Mouse (Mus musculus): ENCODE results near the gene Ntrk2. TPM values are rescaled to one million over a fixed set of nuclear protein-coding genes. Genes with fewer than 3 reads are reported as not detected.
"Not testable (repeated sequence)": the region's sequence is repeated elsewhere in the genome, so short reads cannot be mapped to it uniquely, and the experiment has no call there.

Gene Ntrk2
- total RNA-seq, 2 experiments from 2014 or later = 19.7 to 25.1 TPM

DNA sequence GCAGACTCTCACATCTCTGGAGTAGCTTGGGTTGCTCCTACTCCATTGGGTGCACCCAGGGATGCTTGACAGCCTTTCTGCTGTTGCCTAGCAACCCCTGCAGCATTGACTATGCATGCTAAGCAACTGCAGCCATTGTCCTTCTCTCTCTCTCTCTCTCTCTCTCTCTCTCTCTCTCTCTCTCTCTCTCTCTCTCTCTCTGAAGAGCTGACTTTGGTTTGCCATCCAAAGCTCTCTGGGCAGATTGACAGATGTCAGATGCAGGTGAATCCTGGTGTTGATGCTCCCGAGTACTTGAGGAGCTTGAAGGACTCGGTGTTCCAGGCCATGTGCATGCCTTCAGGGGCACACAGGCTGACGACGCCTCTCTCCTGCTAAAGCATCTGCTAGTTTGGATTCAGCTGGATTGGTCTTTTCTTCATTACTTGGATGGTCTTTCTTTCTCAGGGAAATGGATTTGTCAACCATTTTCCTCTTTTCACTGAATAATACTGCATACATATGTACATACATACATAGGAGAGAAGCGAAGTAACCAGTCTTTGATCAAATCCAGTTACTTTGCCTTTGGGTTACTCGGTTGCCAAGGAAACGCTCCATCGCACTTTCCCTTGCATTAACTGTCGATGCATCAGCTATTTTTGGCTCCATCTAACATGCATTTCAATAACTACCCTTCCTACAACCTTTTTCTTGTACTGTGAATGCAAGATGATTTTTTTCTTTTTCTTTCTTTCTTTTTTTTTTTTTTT lies 234.8 kb downstream of the Ntrk2 start:
- DNase-seq = no peak

DNA sequence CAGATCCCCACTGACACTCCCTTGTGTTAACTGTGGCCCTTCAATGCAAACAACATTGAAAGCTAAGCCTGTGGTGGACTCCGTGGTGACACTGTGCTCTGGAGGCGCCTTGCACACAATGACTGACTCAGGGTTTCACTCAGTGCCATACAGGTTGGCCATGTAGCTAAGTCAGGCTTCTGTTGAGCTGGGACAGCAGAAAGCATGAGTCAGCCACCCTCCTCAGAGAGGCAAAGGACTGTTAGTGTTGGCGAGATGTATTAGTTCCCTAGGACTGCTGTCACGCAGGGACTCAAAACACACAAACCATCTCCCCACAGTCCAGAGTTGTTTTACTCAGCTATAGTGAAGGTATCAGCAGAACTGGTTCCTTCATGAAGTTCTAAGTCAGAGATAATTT lies 245.8 kb downstream of the Ntrk2 start:
- no peak for DNase-seq

DNA sequence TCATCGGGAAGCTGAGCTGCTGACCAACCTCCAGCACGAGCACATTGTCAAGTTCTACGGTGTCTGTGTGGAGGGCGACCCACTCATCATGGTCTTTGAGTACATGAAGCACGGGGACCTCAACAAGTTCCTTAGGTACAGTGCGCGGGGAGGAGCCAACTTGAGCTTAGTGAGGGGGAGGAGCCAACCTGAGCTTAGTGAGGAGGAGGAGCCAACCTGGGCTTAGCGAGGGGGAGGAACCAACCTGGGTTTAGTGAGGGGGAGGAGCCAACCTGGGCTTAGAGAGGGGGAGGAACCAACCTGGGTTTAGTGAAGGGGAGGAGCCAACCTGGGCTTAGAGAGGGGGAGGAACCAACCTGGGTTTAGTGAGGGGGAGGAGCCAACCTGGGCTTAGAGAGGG lies 248.0 kb downstream of the Ntrk2 start:
- DNase-seq = not testable (repeated sequence)

DNA sequence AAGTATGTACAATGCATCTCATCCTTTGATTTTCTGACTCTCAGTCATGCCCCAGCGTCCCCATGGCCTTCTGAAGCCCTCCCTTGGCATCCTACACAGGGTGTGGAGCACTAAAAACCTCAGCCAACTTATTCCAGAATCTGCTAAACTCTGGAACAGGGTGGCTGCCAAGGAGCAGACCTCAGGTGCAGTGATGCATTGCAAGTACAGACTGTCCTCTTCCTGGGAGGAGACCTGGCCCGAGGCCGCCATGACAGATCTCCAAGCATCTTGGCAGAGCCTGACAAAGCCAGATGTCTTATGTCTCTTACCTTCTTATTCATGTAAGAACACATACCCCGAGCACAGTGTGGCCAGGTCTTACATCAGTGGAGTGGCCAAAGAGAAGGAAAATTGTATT lies 250.5 kb downstream of the Ntrk2 start:
- no peak for DNase-seq

DNA sequence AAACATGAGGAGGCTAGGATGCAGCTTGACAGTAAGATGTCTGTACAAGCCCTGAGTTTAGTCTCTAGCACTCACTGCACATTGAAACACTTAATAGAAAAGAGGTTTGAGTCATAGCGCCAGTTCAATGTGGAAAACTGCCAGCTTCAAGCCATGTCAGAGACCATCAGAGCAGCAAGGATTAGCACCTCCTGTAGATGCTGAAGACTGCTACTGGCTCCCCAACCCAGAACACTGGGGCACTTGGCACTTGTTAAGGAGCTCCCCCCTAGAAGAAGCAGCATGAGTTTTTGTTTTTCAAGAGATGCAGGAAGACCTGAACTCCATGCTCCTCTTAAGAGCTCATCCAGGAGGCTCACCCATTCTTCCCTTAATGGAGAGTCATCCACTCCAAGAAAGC lies 251.5 kb downstream of the Ntrk2 start:
- no peak for DNase-seq

DNA sequence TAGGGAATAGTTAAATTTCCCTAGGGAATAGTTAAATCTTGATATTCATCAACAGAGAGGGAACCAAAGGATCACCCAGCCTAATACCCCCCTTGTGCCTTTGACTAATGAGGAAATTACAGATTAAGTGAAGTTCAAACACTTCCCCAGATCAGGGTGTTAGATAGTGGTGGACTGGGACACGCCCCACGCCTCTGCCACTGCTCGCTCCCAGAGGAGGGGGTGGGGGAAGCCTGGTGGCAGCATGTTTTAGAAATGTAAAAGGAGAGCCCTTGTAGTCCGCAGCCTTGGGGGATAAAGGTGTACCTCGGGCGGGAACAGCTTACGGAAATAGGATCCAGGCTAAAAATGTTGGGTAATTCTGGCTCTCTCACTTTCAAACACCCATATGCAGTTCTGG lies 252.7 kb downstream of the Ntrk2 start:
- no peak for DNase-seq

DNA sequence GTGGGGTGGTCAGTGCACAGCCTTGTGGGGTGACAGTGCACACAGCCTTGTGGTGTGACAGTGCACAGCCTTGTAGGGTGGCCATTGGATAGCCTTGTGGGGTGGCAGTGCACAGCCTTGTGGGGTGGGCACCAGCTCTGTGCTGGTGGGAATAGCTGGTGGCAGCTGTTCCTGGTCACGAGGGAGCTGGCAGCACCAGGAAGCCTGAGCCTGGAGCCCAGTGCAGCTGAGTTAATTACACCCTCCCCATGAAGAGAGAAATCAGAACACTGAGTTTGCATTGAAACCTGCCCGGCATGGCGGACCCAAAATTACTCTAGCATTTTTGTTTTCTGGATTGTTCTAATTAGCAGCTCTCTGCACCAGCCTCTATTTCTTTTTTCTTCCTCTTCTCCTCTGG lies 259.3 kb downstream of the Ntrk2 start:
- DNase-seq = no peak

DNA sequence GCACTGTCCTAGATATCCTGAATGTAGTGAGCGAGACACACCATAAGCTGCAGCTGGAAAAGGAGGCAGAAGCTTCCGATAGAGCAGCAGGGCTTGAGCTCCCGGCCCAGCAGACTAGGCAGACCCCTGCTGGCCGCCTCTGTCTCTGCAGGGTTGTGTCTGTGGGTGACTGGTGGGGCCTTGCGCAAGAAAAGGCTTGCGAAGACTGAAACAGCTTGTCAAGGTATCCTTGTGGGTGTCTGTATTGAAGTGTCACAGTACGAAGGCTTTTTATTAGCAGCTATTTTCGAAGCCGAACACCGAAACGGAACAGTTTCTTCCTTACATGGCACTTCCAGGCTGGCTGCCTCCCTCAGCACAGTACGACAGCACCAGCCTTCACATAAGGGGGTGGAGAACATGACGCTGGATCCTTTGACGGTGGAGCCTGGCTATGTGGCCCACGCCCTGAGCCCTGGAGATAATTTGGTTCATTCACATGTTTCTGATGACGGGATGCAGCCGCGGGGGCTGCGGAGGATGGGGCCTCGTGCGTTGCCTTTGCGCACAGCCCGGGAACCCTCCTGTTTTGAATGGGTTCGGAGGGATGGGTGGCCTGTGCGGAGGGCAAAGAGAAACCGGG lies 267.4 kb downstream of the Ntrk2 start:
- peak; percentile 86 to 87 for DNase-seq

DNA sequence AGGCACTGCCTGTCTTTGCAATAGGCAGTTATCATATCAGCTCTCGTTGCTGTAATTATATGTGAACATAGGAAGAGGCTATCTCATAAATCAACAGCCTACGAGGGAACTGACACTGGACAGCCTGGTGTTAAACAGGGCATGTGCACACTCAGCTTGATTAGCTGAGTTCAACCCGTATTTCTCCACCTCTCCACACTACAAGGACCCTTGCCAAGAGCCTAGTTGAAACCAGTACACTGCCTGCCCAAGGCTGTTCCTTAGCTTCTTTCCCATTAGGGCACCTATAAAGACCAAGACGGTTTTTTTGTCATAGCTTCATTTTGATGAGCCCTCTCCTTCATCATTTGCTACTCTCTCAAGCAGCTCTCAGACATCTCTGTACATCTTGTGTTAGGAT lies 270.1 kb downstream of the Ntrk2 start:
- DNase-seq = no peak

DNA sequence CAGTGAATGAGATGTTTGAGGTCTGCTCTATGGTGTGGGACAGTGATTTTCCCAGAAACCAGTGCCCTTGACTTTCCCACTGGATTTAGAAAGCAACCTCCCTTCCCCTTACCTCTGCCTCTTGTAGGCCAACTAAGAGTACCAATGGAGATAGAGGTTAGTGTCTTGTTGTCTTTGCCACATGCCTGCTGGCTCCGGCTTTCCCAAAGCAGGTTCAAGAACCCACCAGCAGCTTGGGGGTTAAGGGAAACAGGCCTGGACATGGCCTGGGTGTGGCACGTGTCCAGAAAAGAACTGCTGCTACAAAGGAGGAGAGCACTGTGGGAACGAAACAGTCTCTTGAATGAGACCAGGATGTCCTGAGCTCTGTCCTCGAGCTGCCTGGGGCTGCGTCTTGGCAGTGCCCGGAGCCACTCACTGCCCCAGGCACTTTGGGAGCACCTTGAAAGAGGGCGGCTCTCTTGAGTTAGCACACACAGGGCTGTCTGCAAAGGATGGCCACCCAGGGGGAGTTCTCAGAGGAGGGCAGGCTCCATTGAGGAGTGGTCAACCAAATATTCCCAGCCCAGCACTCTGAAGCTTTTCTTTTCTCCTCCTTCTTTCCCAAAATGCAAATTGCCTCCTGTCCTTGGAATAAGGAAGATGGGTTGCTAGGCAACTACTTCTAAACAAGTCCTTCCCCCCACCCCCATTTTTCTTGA lies 273.5 kb downstream of the Ntrk2 start:
- no peak for DNase-seq

DNA sequence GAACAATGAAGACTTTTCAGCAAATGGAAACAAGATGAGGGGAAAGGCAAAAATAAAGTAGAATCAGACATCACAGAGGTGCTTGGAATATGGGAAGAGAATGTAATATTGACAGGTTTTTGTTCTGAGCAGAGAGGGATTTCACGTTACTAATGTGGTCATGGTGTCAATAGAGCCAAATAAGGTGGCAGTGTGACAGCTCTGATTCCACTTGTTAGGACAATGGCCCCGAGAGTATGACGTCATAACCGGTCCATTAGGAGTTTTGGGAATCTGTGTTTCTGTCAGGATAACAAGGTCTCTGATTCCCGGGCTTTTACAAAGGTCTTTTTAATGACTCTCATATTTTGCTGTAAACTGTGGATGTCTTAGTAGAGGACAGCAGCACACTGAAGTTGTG lies 274.1 kb downstream of the Ntrk2 start:
- no peak for DNase-seq

DNA sequence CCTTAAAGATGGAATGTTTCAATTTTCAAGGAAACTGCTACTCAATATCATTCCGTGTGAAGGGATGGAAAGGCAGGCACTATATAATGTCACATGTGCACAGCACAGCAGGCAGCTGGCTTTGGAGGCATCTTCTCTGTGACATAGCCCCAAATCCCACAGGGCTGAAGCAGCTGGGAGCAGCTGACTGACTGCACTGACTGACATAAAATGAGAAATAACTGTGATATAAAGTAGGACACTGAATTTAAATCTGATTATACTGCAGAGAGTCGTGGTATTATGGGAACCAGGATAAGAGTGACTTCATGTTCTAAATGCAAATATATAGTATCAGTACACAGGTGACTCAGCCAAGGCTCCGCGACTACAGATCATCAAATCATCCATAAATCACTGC lies 282.6 kb downstream of the Ntrk2 start:
- no peak for DNase-seq

DNA sequence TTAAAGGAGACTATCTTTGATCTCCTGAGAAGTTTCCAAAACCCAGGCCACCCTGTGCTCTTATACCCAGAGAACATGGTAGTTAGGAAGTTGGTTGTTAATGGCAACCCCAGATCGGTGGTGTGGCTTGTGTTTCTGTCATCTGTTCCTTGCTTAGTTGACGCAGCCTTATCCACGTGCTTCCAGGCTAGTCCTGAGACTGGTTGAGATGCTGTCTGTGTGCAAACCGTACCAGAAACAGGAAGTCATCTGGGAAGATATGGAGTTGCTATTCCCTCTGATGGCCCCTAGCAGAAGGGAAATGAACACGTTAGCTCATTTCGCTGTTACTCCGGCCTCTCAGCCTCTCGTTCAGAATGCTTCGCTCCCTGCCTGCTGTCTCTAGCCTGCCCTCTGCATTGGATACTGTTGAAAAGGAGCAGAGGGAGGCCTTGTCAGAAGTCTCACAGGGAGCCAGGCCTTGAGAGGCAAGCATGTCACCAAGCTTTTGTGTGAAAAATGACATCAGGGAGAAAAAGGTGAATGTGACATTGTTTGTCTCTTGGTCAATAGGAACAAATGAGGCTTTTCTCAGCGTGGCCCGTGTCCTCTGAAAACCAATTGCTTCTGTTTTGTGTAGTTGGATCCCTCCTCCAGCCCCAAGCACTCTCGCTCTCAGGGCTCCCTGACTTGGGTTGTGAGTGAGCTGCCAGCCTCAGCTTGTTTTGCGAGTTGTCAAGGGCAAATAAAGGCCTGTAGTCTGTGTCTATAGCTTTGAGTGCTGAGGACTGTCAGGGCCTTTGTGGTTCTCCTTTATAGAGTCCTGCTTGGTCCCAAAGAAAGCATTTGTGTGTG lies 285.0 kb downstream of the Ntrk2 start:
- DNase-seq = no peak

DNA sequence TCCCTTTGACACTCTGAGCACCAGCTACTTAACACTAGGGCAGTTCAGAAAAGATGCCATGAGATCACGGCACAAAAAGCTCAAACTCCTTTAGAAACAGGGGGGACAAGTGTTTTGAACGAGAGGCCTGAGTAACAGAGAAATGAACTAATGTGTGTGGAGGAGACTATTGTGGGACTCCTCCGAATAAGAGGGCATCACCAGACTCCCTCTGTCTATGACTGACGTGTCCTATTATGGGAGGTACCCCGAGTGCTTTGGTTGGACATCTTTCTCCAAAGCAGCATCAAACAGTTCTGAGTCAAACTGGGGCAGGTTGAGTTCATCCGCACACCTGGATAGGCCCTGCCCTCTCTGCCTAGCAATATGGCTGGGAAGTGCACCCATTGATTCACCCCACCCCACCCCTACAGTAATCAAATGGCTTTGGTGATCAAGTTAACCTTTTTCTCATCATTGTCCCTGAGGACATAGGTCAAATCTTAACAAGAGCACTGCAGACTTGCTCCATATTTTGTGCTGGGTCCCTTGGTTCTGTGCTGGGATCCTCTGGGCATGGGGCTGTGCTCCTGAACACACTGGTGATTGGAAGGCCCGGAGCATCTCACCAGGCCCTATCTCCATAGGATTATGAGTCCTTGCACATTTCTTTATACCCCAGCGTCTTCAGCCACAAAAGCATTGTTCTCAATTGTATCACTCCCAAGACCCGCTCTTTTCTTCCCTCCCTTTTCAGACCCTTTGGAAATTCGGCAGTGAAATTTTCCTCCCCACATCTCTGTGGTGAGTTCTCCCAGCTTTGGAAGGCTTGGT lies 285.9 kb downstream of the Ntrk2 start:
- DNase-seq = no peak

DNA sequence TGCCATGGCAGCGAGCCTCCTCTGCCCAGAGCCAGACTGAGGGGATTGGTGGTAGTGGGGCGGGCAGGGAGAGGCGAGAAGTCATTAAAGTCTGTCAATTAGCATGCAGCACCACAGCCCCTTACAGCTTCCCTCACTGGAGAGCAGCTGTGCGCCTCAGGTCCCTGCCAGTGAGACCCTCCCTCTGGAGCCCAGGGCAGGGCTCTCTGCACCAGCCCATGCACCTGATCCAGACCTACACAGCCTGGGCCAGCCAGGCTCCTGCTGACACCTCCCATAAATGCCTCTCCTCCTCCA lies 286.4 kb downstream of the Ntrk2 start:
- no peak for DNase-seq

DNA sequence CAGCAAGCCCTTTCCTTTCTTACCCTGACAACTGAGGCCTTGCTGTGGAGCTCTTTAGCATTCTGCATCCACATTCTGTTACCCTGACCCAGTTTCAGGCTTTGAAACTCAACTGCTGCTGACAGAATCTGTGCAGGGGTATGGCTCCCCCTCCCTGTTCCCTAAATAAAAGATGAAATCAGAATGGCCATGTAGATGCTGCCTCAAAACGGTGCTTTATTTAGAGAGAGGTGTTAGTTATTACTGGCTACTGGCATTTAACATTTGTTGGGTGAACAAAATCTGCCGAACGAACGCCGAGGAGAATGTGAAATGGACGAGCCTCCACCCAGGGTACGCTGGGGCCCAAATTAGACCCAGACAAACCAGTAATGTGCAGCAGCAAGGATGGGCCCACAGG lies 288.4 kb downstream of the Ntrk2 start:
- DNase-seq = no peak

DNA sequence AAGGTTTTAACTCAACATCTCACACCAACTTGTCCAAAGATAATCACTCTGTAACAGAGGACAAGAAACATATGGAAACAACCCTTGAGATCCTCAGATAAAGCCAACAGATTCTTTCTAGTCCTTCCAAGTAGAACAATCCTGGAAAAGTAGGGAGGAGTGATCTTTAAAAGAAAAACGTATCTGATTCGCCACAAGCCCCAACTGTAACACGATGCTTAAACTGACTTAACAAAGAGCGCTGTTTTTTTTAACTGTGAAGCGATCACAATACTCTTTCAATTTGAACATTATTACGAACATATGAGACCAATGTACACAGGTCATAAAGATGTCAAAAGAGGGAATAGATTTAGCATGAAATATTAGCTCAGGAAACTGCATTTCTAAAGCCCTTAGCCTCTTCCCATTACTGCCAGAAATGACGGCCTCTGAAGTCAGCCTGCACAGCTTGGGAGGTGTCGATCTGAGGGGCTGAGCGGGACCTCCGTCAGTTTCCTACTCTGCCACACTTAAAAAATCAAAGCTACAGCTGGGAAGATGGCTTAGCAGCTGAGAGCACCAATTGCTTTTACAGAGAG lies 289.5 kb downstream of the Ntrk2 start:
- no peak for DNase-seq

DNA sequence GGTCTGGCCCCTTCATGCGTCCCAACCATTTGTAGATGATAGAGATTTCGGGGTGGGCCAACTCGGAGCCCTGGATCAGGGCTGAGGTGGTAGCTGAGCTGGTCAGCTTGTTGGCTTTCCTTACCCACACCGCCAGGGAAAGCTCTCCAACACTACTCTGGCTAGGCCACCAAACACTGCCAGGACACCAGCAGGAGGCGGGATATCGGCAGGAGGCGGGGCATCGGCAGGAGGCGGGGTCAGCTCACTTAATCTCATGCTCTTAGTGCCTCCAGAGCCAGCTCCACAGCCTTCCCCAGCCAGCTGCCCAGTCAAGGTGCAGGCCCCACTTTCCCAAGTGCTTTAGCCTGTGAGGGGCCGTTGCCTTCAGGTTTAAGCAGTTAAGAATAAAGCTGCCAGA lies 293.7 kb downstream of the Ntrk2 start:
- DNase-seq = peak in 1 of 2 experiments; percentile 9

DNA sequence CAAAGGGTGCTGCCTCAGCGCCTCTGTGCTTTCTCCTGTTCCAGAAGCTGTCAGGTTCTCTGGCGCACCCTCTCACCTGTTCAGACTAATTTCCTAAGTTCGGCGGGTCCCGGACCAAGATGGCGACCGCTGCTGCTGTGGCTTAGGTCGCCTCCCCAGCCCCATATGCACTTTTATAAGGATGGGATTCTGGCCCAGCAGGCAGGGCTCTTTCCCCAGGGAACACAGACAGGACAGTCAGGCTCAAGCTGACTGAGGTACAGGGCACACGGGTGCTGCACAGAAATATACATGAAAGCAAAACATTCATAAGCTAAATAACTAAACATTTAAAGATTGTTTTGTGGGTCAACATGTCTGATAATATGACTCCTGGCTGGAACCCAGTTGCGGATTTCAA lies 301.4 kb downstream of the Ntrk2 start:
- not testable (repeated sequence) for DNase-seq

DNA sequence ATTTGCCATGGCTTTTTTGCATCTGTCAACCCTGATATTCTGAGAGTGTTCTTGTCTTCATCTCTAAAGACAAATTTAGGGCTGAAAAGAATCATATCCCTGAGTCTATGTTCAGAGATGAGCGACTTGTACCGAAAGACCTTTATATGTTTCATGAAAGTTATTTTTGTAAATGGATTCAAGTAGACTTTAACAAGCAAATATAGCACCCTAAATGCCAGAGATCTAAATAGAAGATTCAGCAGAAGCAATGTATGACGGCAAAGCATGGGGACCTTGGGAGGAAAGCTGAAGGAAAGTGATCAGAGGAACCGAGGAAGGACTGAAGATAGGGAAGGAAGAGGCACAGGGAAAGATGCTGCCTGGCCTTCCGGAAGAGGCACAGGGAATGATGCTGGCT lies 303.7 kb downstream of the Ntrk2 start:
- DNase-seq = no peak

DNA sequence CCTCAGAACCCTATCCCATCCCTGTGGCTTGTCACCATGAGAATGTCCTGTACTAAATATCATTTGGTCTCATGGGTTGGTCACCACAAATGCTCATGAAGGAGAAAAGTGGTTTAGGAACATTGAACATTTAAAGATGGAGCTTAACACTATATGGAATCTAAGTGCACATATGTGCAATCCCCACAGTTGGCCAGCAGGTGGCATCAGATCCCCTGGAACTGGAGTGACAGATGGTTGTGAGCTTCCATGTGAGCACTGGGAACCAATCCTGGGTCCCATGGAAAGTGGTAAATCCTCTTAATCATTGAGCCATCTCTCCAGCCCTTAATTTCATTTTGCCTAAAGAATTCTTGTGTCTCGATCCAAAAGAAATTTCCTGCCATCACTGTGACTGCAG lies 308.3 kb downstream of the Ntrk2 start:
- DNase-seq = no peak

DNA sequence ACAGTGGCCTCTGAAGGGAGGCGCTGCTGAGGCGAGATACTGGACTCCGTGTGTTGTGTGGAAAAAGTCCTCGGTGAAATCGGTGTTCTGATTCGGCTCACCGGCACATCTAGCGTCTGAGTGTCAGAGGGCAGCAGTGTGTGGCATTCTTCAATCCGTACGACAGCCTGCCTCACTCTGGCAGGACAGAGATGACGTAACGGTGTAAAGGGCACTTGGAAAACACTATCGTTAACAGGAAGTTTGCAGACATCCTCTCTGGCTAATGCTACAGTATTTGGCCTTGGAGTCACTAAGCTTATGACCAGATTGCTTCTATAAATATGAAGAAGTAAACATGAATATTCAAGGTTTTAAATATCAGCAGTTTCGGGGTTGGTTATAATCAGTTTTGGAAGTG lies 309.2 kb downstream of the Ntrk2 start:
- DNase-seq = peak in 1 of 2 experiments; percentile 4
